Mouse (Mus musculus) large intestine, adult 2 months (tissue): ENCODE data around the gene Ppa2. TPM values are rescaled to one million over a fixed set of nuclear protein-coding genes. Genes with fewer than 3 reads are reported as not detected.

ENCODE experiments used
- DNase-seq: peaks from one replicate; pipeline ENCODE4 v3.0.0-alpha.2; 2012; ENCODE audit warnings: low read depth, low spot score
- WGBS: fragments of 180-500 bp; shearing (Covaris S2); methylation state at CpG from one replicate; pipeline ENCODE4 v1.1.7; 2018; 5-methylcytosine and 5-hydroxymethylcytosine counted together
- polyA plus RNA-seq: library from polyadenylated mRNA; depleted of rRNA; stranded (reverse); fragments of >200 nt; gene quantifications from 2 replicates; pipeline ENCODE4 v1.2.3, GENCODE M21; 2012

The Ppa2 gene
- polyA plus RNA-seq, 1 experiment, result 29.8 TPM

GRCm38 (mm10) chr3:133328551-133328950 lies 18.6 kb downstream of the Ppa2 start:
- 90% methylated on average over 13 of the region's 13 CpGs for WGBS

GRCm38 (mm10) chr3:133329406-133329805 lies 19.5 kb downstream of the Ppa2 start:
- DNase-seq, result no peak
- WGBS, result 93% methylated on average over 2 of the region's 2 CpGs

More at GRCm38 (mm10) chr3:133328551-133328950, 18.6 kb downstream of the Ppa2 start:
- DNase-seq, result no peak

- 78% methylated on average over 15 of the region's 15 CpGs for WGBS
- DNase-seq, result no peak
Observed at GRCm38 (mm10) chr3:133331184-133331866, 21.4 kb downstream of the Ppa2 start.

GRCm38 (mm10) chr3:133332280-133332679 lies 22.4 kb downstream of the Ppa2 start:
- DNase-seq, result no peak
- 49% methylated on average over 5 of the region's 5 CpGs for WGBS

GRCm38 (mm10) chr3:133333267-133334170 lies 23.6 kb downstream of the Ppa2 start:
- 82% methylated on average over 15 of the region's 15 CpGs for WGBS
- DNase-seq, result no peak

- WGBS, result 79% methylated on average over 5 of the region's 5 CpGs
- DNase-seq, result no peak
Observed at GRCm38 (mm10) chr3:133334691-133335090, 24.8 kb downstream of the Ppa2 start.

- 78% methylated on average over 2 of the region's 2 CpGs for WGBS
- no peak for DNase-seq
Observed at GRCm38 (mm10) chr3:133335166-133335565, 25.3 kb downstream of the Ppa2 start.

- DNase-seq, result no peak
- WGBS, result 81% methylated on average over 7 of the region's 7 CpGs
Observed at GRCm38 (mm10) chr3:133336400-133336799, 26.5 kb downstream of the Ppa2 start.

- no peak for DNase-seq
- WGBS, result 70% methylated on average over 9 of the region's 9 CpGs
Observed at GRCm38 (mm10) chr3:133338851-133339356, 29.0 kb downstream of the Ppa2 start.

GRCm38 (mm10) chr3:133339411-133339823 lies 29.5 kb downstream of the Ppa2 start:
- 48% methylated on average over 11 of the region's 11 CpGs for WGBS

GRCm38 (mm10) chr3:133341106-133341505 lies 31.2 kb downstream of the Ppa2 start:
- DNase-seq, result no peak
- WGBS, result 82% methylated on average over 11 of the region's 11 CpGs

More at GRCm38 (mm10) chr3:133339411-133339823, 29.5 kb downstream of the Ppa2 start:
- DNase-seq, result no peak

GRCm38 (mm10) chr3:133347535-133347934 lies 37.6 kb downstream of the Ppa2 start:
- 64% methylated on average over 7 of the region's 7 CpGs for WGBS
- DNase-seq, result no peak

GRCm38 (mm10) chr3:133348847-133349246 lies 38.9 kb downstream of the Ppa2 start:
- no peak for DNase-seq
- WGBS, result 96% methylated on average over 2 of the region's 2 CpGs

- DNase-seq, result no peak
- 69% methylated on average over 6 of the region's 6 CpGs for WGBS
Observed at GRCm38 (mm10) chr3:133357426-133357974, 47.6 kb downstream of the Ppa2 start.

GRCm38 (mm10) chr3:133357977-133358376 lies 48.1 kb downstream of the Ppa2 start:
- DNase-seq, result no peak

- WGBS, result 90% methylated on average over 1 of the region's 1 CpGs
- DNase-seq, result no peak
Observed at GRCm38 (mm10) chr3:133361406-133361805, 51.5 kb downstream of the Ppa2 start.

- DNase-seq, result no peak
- 77% methylated on average over 3 of the region's 3 CpGs for WGBS
Observed at GRCm38 (mm10) chr3:133364138-133364537, 54.2 kb downstream of the Ppa2 start.

- 83% methylated on average over 9 of the region's 9 CpGs for WGBS
- DNase-seq, result no peak
Observed at GRCm38 (mm10) chr3:133366096-133366495, 56.2 kb downstream of the Ppa2 start.

- DNase-seq, result no peak
Observed at GRCm38 (mm10) chr3:133378174-133378573, 68.3 kb downstream of the Ppa2 start.

- DNase-seq, result no peak
- 92% methylated on average over 1 of the region's 1 CpGs for WGBS
Observed at GRCm38 (mm10) chr3:133379997-133380396, 70.1 kb downstream of the Ppa2 start.
